Mouse (Mus musculus) gonadal fat pad, adult 2 months (tissue): Measurements from ENCODE around the gene Gng13. TPM values are rescaled to one million over a fixed set of nuclear protein-coding genes. Genes with fewer than 3 reads are reported as not detected.
"Not testable (repeated sequence)": the region's sequence is repeated elsewhere in the genome, so short reads cannot be mapped to it uniquely, and the experiment has no call there.

ENCODE experiments used
- DNase-seq: peaks from one replicate; pipeline ENCODE4 v3.0.0-alpha.2; 2012; ENCODE audit warnings: low read depth
- polyA plus RNA-seq: library from polyadenylated mRNA; depleted of rRNA; stranded (reverse); fragments of >200 nt; gene quantifications from 2 replicates; pipeline ENCODE4 v1.2.3, GENCODE M21; 2012

Gene Gng13
- polyA plus RNA-seq, 1 experiment: not detected

GRCm38 (mm10) chr17:25732082-25732481, 15.1 kb downstream of the Gng13 start:
- peak; percentile 22 for DNase-seq

GRCm38 (mm10) chr17:25735246-25735645, 18.3 kb downstream of the Gng13 start:
- DNase-seq: no peak

GRCm38 (mm10) chr17:25735745-25736144, 18.8 kb downstream of the Gng13 start, which contains the start of gene Mslnl:
TSS of gene Mslnl (plus strand) at chr17:25736042.
- DNase-seq: no peak

GRCm38 (mm10) chr17:25738861-25739260, 21.9 kb downstream of the Gng13 start:
- DNase-seq: no peak

- DNase-seq: not testable (repeated sequence)
These were observed 24.5 kb downstream of the Gng13 start for GRCm38 (mm10) chr17:25741471-25741870.

GRCm38 (mm10) chr17:25743831-25744230, 26.9 kb downstream of the Gng13 start:
- DNase-seq: no peak

- DNase-seq: no peak
These were observed 27.3 kb downstream of the Gng13 start for GRCm38 (mm10) chr17:25744311-25744710.

GRCm38 (mm10) chr17:25748238-25748637, 31.3 kb downstream of the Gng13 start:
- no peak for DNase-seq

- DNase-seq: no peak
These were observed 32.3 kb downstream of the Gng13 start for GRCm38 (mm10) chr17:25749314-25749713.

GRCm38 (mm10) chr17:25751446-25751845, 34.5 kb downstream of the Gng13 start:
- DNase-seq: no peak

- no peak for DNase-seq
These were observed 37.3 kb downstream of the Gng13 start, which contains the start of gene Msln for GRCm38 (mm10) chr17:25754241-25754640. TSS of gene Msln (minus strand) at chr17:25754378.

- DNase-seq: no peak
These were observed 38.1 kb downstream of the Gng13 start for GRCm38 (mm10) chr17:25755086-25755485.

- no peak for DNase-seq
These were observed 38.8 kb downstream of the Gng13 start for GRCm38 (mm10) chr17:25755627-25756377.

- no peak for DNase-seq
These were observed 39.6 kb downstream of the Gng13 start for GRCm38 (mm10) chr17:25756378-25757242.

- no peak for DNase-seq
These were observed 40.7 kb downstream of the Gng13 start for GRCm38 (mm10) chr17:25757691-25758090.

- DNase-seq: no peak
These were observed 43.2 kb downstream of the Gng13 start for GRCm38 (mm10) chr17:25760148-25760547.

- DNase-seq: no peak
These were observed 44.6 kb downstream of the Gng13 start for GRCm38 (mm10) chr17:25761561-25761970.

- no peak for DNase-seq
These were observed 45.6 kb downstream of the Gng13 start for GRCm38 (mm10) chr17:25762591-25762990.

GRCm38 (mm10) chr17:25765886-25766285, 48.9 kb downstream of the Gng13 start:
- no peak for DNase-seq
